ENCODE assay signal across 16 mouse cellular contexts in the genomic region with DNA sequence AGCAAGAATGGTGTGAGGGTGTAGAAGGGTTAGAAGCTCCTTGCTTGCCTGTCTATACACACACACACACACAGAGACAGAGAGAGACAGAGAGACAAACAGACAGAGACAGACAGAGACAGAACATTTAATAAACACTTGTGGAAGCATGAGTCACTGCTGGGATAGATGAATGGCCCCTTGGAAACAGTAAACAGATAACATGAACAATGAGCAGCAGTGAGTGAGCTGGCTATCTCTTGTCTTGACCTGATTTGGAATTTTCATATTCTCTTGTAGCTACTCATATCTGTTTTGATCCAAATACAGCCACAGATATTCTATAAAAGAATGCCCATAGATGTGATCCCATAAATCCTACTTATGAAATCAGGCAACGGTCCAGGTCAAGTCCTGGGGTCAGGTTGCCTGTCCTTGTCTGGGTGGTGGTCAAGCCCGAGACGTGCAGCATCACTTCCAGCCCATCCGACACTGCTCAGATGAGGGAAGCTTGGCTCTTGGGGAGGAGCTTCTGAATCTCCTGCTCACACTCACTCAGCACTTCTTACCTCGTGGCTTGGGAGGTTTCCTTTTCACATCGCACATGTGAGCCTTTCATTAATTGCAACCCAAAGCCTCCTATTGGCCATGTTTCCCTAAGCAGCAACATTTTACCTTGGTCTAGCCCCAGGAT. TPM values are rescaled to one million over a fixed set of nuclear protein-coding genes. Genes with fewer than 3 reads are reported as not detected.
DNase-seq lines count a peak whose midpoint lies in the region; ATAC-seq and TF ChIP-seq lines count a peak whose summit lies in the region.
"Had no signal": no experiment of that assay in that cellular context is flagged by ENCODE, and none has a peak within 500 bp of the region (broad histone marks: within the 10 kb centered on the region; RNA-seq: fewer than 3 reads in every experiment).

No protein-coding gene starts in this region.

- H3K4me2 ChIP-seq in heart, embryonic 13.5 days: peak overlapping the region; percentile 9; the same call in 1 of the 2 replicates
- H3K4me2 ChIP-seq in lung, embryonic 14.5 days: no peak overlapping the region
- H3K4me2 ChIP-seq in midbrain, embryonic 11.5 days: no peak overlapping the region
- no peak overlapping the region for H3K4me2 ChIP-seq in midbrain, embryonic 13.5 days (replicated peaks)
- H3K4me2 ChIP-seq: forebrain, embryonic 13.5 days; heart, embryonic 11.5 days; hindbrain, embryonic 15.5 days had no signal

- H3K4me3 ChIP-seq in heart, embryonic 13.5 days: no peak overlapping the region
- H3K4me3 ChIP-seq in lung, embryonic 14.5 days (ENCODE audit: low read depth, low read length): no peak overlapping the region
- no peak overlapping the region for H3K4me3 ChIP-seq in midbrain, embryonic 11.5 days (ENCODE audit: low read depth, low read length)
- no peak overlapping the region for H3K4me3 ChIP-seq in midbrain, embryonic 13.5 days (replicated peaks)
- H3K4me3 ChIP-seq: embryonic facial prominence, embryonic 10.5 days; forebrain, embryonic 13.5 days; hindbrain, embryonic 15.5 days had no signal

- no peaks in the 10 kb centered on the region for H3K36me3 ChIP-seq in heart, embryonic 13.5 days
- no peaks in the 10 kb centered on the region for H3K36me3 ChIP-seq in lung, embryonic 14.5 days (ENCODE audit: insufficient read depth)
- H3K36me3 ChIP-seq in midbrain, embryonic 11.5 days (ENCODE audit: control insufficient read depth, insufficient read depth, low read length): no peaks in the 10 kb centered on the region
- H3K36me3 ChIP-seq in midbrain, embryonic 13.5 days: no peaks in the 10 kb centered on the region
- H3K36me3 ChIP-seq: embryonic facial prominence, embryonic 10.5 days; hindbrain, embryonic 15.5 days had no signal

- no peaks in the 10 kb centered on the region for H3K27me3 ChIP-seq in heart, embryonic 13.5 days (replicated peaks)
- H3K27me3 ChIP-seq in lung, embryonic 14.5 days (ENCODE audit: insufficient read depth, low read length): no peaks in the 10 kb centered on the region
- no peaks in the 10 kb centered on the region; the same call in 1 of the 2 replicates for H3K27me3 ChIP-seq in midbrain, embryonic 11.5 days (ENCODE audit: control insufficient read depth, insufficient read depth, low read length)
- H3K27me3 ChIP-seq in midbrain, embryonic 13.5 days: peaks cover 26% of the 10 kb centered on the region
- H3K27me3 ChIP-seq: forebrain, embryonic 13.5 days; hindbrain, embryonic 15.5 days; Patski had no signal

- WGBS in heart, embryonic 13.5 days: 24% methylated on average over 6 of the region's 6 CpGs
- 42% methylated on average over 6 of the region's 6 CpGs for WGBS in lung, embryonic 14.5 days
- WGBS in midbrain, embryonic 11.5 days: 69% methylated on average over 6 of the region's 6 CpGs
- 87% methylated on average over 6 of the region's 6 CpGs for WGBS in midbrain, embryonic 13.5 days

- H3K4me1 ChIP-seq in heart, embryonic 13.5 days: peaks cover 35% of the 10 kb centered on the region
- H3K4me1 ChIP-seq in lung, embryonic 14.5 days (ENCODE audit: insufficient read depth): peaks cover 12% of the 10 kb centered on the region; the same call in 1 of the 2 replicates
- no peaks in the 10 kb centered on the region for H3K4me1 ChIP-seq in midbrain, embryonic 11.5 days (ENCODE audit: control insufficient read depth, insufficient read depth, low read length)
- no peaks in the 10 kb centered on the region for H3K4me1 ChIP-seq in midbrain, embryonic 13.5 days (replicated peaks)
- H3K4me1 ChIP-seq: forebrain, embryonic 13.5 days; hindbrain, embryonic 15.5 days had no signal

- H3K9ac ChIP-seq in heart, embryonic 13.5 days: no peak overlapping the region
- H3K9ac ChIP-seq in lung, embryonic 14.5 days: no peak overlapping the region
- H3K9ac ChIP-seq in midbrain, embryonic 11.5 days (ENCODE audit: low read length): no peak overlapping the region
- no peak overlapping the region for H3K9ac ChIP-seq in midbrain, embryonic 13.5 days (replicated peaks)
- H3K9ac ChIP-seq: forebrain, embryonic 13.5 days; forebrain, postnatal 0 days; hindbrain, embryonic 15.5 days had no signal

- DNase-seq in heart, adult 9 months (ENCODE audit: low spot score in 2 of 2): no peak
- DNase-seq in lung, embryonic 14.5 days: no peak
- DNase-seq in lung, postnatal 10 days: no peak
- DNase-seq in midbrain, embryonic 11.5 days (ENCODE audit: low spot score, missing footprints): peak; percentile 44
- DNase-seq in gastrocnemius, postnatal 25 days: no peak
- no peak for DNase-seq in layer of hippocampus, postnatal 25 days (ENCODE audit: extremely low spot score in 1 of 2, low spot score in 1 of 2)
- DNase-seq: cerebellum, adult 11-12 months had no signal

- no peak for ATAC-seq in heart, embryonic 13.5 days (ENCODE audit: extremely low read depth, insufficient number of reproducible peaks, low FRiP score, low TSS enrichment)
- peak; percentile 38; the same call in 1 of the 2 replicates for ATAC-seq in lung, embryonic 14.5 days (ENCODE audit: insufficient read depth)
- ATAC-seq in midbrain, embryonic 11.5 days (ENCODE audit: low FRiP score): no peak
- ATAC-seq in midbrain, embryonic 13.5 days: no peak
- ATAC-seq: forebrain, embryonic 13.5 days; Patski had no signal

- 0 out of 2 replicates have a peak overlapping the region, but pooled peaks have one; percentile 0 for H3K27ac ChIP-seq in heart, embryonic 13.5 days (replicated peaks)
- no peak overlapping the region for H3K27ac ChIP-seq in lung, embryonic 14.5 days (ENCODE audit: low read depth)
- H3K27ac ChIP-seq in midbrain, embryonic 11.5 days (ENCODE audit: low read depth, low read length): no peak overlapping the region
- H3K27ac ChIP-seq in midbrain, embryonic 13.5 days: no peak overlapping the region
- H3K27ac ChIP-seq: embryonic facial prominence, embryonic 10.5 days; forebrain, embryonic 13.5 days; hindbrain, embryonic 15.5 days had no signal

- no peak for TF ChIP-seq CTCF in lung, embryonic 14.5 days (IDR thresholded peaks at IDR 0.05; ENCODE audit: low read depth)

- no peaks in the 10 kb centered on the region for H3K9me3 ChIP-seq in heart, embryonic 13.5 days
- H3K9me3 ChIP-seq in lung, embryonic 14.5 days (ENCODE audit: low read depth, low read length): no peaks in the 10 kb centered on the region
- H3K9me3 ChIP-seq in midbrain, embryonic 11.5 days (ENCODE audit: control insufficient read depth, low read length): no peaks in the 10 kb centered on the region
- no peaks in the 10 kb centered on the region for H3K9me3 ChIP-seq in midbrain, embryonic 13.5 days
- H3K9me3 ChIP-seq: embryonic facial prominence, embryonic 10.5 days; forebrain, embryonic 13.5 days; hindbrain, embryonic 15.5 days had no signal

RNA-seq across cellular contexts. Expression of a gene that starts 32.3 kb away (rescaled TPM):
- polyA plus RNA-seq in heart, embryonic 13.5 days (2015; fragmentation: Nextera tagmentation; extraction: Ambion mirVana): 21.7 and 23.8 TPM in 2 replicates
- 22.6 and 22.9 TPM in 2 replicates for polyA plus RNA-seq in lung, embryonic 14.5 days (2014; fragmentation: Nextera tagmentation; extraction: Ambion mirVana)
- 15.1 and 16.7 TPM in 2 replicates for polyA plus RNA-seq in midbrain, embryonic 11.5 days (2014; fragmentation: Nextera tagmentation; extraction: Ambion mirVana)
- 18.2 and 21.4 TPM in 2 replicates for polyA plus RNA-seq in midbrain, embryonic 13.5 days (2015; fragmentation: Nextera tagmentation; extraction: Ambion mirVana)
- 10 to 100 TPM; 13.1 to 21.6 TPM for total RNA-seq in gastrocnemius, postnatal 25 days (2021)
- 10 to 100 TPM; 59.1 to 63.4 TPM for total RNA-seq in layer of hippocampus, postnatal 25 days (2021)

RNA-seq across cellular contexts. Expression of a gene that starts 32.4 kb away (rescaled TPM):
- polyA plus RNA-seq in heart, embryonic 13.5 days (2015; fragmentation: Nextera tagmentation; extraction: Ambion mirVana): 6.9 and 7.1 TPM in 2 replicates
- polyA plus RNA-seq in lung, embryonic 14.5 days (2014; fragmentation: Nextera tagmentation; extraction: Ambion mirVana): 17.1 and 17.3 TPM in 2 replicates
- 2.0 and 2.6 TPM in 2 replicates for polyA plus RNA-seq in midbrain, embryonic 11.5 days (2014; fragmentation: Nextera tagmentation; extraction: Ambion mirVana)
- polyA plus RNA-seq in midbrain, embryonic 13.5 days (2015; fragmentation: Nextera tagmentation; extraction: Ambion mirVana): 1.2 and 1.3 TPM in 2 replicates
- total RNA-seq in gastrocnemius, postnatal 25 days (2021): 10 to 100 TPM; 22.0 to 39.9 TPM
- total RNA-seq in layer of hippocampus, postnatal 25 days (2021): 1 to 10 TPM; 6.5 to 7.6 TPM
- polyA plus RNA-seq: activated CD4-positive, CD25-positive, alpha-beta regulatory T cell, adult 4 months had no signal
